Mouse (Mus musculus) frontal cortex, postnatal 36 days (tissue): ENCODE data around the gene Gm17409.
A peak's percentile ranks its signal among the peaks of the same experiment; 100 is the strongest.

Source experiments
- DNase-seq, 2 experiments: peaks; one replicate each; pipeline ENCODE4 v3.0.0; 2022; ENCODE audit warnings: low spot score in 2 of 2

Gm17409 gene

DNA sequence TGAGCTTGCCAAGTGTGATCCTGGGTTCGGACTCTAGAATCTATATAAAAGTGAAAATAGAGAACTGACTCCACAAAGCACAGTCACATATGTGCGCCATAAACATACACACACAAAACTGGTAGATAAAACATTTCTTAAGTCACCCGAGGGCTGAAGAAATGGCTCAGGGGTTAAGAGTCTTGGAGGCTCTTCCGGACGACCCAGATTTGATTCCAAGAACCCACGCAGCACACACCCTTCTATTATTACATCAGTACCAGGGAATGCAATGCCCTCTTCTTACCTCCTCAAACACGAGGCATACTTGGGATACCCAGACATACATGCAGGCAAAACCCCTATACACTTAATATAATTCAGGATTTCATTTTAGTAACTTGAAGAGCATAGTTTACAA, at the start of gene Gm17409:
Gene Gm17409 (plus strand): TSS at position 301 of the 400 bp plus-strand sequence.
- DNase-seq: no peak

DNA sequence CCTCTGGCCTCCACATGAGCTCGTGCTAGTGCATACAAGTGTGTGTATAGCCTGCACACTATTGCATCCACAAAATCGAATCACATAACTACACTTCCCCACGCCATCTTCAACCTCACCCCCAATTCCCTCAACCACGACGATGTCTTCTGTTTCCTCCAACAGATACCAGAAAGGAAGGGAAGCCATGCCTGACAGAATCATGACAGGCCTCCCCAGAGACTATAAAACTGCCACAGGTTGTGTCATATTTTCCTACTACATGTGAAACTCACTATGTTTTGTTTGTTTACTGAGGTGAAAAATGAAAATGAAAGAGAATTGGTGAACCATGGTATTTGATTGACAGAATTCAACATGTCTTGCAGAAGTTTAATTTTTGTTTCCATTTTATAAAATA, 46.6 kb upstream of the Gm17409 start:
- no peak for DNase-seq

GRCm38 (mm10) chr2:58425436-58426004, 44.4 kb upstream of the Gm17409 start:
- DNase-seq: no peak

DNA sequence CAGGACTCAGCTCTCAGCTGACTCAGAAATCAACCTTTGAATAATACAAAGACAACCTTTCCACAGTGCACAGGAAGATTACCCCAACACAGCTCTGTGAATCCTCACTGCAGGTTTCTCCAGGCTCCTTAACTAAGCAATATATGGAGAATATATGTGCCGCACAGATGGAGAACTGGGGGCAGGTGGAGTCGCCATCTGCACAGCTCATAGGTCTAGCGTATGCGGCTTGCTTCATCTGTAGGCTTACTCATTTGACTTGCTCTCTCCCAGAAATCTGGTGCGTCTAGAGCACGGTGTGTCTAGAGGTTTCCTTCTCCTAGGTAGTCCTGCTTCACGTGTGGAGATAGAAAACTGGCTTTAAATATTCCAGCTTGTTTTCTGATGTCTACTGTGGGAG, 37.7 kb upstream of the Gm17409 start:
- peak; percentile 63 to 92 for DNase-seq

DNA sequence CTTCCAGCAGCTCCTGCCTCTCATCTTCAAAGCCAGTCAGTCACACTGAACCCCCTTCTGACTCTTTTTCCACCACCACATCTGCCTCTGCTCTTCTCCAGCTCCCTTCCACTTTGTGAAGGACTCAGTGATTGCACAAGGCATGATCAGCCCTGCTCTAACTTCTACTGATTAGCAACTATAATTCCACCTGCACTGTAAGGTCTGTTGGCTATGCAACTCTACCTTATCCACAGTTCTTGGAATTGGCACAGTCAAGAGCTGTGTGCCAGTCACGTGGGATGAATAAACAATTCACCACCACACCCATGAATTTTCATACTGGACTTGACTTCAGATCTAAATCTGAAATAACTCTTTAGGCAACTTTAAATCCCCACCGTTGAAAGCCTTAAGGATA, 36.6 kb upstream of the Gm17409 start:
- DNase-seq: no peak

DNA sequence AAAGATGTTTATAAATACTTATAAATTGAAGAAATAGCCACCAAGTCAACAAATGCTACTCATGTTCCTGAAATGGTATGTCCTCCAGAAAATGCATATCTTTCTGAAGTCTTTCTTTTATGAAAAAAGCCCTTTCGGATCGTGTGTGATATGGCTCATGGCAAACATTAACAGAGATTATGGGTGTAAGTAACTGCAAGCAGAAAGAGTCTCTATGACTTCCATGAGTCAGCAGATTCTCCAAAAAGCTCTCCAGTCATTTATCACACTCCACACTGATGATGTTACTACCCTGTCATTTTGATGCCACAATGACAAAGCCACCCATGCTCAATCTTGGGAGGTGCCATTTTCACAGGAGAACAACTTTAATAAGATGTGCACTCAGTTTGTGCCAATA, 35.5 kb upstream of the Gm17409 start:
- DNase-seq: no peak

DNA sequence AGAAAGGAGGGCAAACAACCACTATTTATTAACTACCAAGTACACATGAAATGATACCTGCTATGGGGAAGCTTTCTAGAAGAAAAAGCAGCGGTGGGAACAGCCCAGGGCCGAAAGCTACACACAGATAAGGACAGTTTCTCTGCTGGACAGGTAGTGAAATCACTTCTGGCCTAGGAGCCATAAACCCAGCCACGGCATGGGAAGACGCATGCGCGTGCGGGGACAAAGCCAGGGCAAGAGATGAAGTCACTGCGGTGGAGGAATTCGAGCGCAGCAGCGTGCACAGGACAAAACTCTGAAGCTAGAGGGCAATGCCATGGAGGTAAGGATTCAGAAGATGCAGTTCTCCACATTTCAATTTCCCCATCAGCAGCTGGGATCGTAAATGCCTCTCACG, 34.4 kb upstream of the Gm17409 start:
- no peak for DNase-seq

- DNase-seq: no peak
These were observed 33.0 kb upstream of the Gm17409 start for GRCm38 (mm10) chr2:58436911-58437310.

DNA sequence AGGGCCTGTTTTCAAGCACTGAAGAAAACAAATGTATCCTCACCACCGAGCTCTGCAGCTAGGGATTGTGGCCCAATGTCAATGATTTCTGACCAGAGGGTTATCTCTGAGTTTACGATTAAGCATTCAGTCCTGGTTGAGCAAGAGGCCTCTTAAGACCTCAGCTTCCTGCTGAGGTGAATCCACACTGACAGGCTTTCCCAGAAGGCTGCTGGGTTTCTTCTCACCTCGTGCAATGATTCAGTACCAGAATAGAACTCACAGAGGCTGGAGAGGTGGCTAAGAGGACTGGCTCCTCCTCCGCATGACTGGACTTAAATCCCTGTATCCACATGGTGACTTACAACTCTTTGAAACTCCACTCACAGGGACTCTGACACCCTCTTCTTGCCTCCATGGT, 26.8 kb upstream of the Gm17409 start:
- DNase-seq: no peak

- DNase-seq: no peak
These were observed 22.9 kb upstream of the Gm17409 start for GRCm38 (mm10) chr2:58447001-58447400.

GRCm38 (mm10) chr2:58454095-58454865, 15.6 kb upstream of the Gm17409 start:
- no peak for DNase-seq

- no peak for DNase-seq
These were observed 13.0 kb upstream of the Gm17409 start for GRCm38 (mm10) chr2:58456843-58457487.

GRCm38 (mm10) chr2:58457488-58457865, 12.4 kb upstream of the Gm17409 start:
- DNase-seq: no peak

DNA sequence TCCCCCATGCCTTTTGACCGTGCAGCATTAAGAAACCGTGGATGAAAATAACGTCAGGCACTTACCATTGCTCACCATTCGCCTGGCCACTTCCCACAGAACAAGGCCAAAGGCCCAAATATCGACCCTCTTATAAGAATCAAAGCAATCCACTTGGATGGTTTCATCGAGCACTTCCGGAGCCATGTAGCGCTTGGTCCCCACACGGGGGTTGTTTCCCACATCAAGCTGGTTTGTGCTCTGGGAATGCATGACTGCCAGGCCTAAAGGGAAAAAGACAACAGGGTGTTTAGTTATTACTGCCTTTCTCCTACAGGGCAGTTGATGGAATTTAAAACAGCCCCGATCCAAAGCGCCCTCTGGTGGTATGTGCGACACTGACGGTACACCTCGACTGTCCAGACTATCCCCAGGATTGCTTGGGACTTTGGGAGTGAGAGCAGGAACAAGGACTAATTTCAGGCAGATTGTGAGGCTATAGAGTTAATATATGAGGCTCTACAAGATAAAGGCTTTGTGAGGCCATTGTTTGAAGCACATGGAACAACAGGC, 11.0 kb upstream of the Gm17409 start:
- peak; percentile 63 to 69 for DNase-seq

- DNase-seq: no peak
These were observed 374 bp downstream of the Gm17409 start for GRCm38 (mm10) chr2:58470290-58470689.

DNA sequence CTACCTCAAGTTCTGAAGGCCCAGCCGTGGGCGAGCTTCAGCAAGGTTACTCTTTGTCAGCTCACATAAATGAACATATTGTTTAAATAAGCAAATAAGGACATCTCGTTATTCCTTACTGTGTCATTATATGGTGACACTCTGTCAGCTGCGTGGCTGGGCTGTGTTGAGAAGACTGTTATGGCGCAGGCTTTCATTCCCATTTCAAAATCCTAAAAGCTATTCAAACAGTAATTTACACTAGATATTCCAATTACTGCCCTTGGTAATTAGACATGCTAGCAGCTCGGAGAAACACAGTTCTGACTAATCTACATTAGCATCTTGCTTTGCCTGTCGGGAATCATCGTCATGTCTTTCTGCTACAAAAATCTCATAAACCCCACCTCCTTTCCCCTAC, 5.7 kb downstream of the Gm17409 start:
- no peak for DNase-seq

DNA sequence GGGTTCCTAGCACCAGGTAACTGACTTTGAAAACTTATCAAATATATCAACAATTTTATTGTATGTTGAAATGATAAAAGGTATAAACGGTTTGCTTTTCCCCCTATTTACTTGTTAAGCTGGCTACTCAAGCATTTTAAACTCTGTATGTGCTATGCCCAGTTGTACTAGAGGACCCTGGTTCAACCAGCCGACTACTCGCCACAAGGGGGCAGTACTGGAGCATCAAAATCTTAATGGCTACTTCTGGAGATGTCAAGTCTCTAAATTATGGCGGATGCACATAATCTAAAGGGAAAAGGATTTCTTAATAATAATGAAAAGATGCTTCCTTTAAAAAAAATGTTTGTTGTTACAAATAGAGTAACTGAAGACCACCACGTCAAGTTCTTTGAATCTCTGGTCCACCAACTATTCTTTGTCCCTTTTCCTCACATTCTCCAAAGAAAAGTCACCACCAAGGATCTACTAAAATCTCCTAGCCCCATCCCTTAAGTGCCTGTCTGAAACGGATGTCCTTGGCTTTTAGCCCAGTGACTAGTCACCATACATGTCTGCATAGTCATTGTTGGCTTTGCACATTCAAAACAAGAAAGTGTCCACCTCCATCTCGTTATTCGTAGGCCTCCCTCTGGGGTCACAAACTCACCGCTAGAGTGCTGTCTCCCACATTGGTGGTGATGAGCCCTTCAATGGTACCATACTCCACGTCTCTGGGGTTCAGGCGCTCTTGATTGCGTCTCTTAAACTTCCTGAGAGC, 7.2 kb downstream of the Gm17409 start:
- peak; percentile 79 to 92 for DNase-seq

GRCm38 (mm10) chr2:58478144-58478543, 8.2 kb downstream of the Gm17409 start:
- no peak for DNase-seq

DNA sequence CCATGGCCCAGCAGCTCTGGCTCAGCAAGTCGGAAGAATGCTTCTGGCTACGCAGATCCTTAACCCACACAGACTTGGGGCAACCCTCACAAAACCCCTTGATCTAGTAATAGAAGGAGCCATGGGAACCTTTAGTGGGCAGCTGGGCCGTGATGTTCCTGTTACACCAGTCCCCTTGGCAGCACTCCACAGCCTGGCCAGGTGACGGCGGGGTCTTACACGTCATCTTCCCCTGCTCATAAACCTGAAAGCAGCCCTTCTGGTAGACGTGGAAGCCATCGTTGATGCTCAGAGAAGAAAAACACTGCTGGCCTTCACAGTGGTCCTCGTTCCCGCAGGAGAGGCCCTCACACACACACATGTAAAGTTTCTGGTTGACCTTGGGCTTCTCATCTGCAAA, 9.6 kb downstream of the Gm17409 start:
- no peak for DNase-seq

- DNase-seq: no peak
These were observed 10.8 kb downstream of the Gm17409 start for GRCm38 (mm10) chr2:58480764-58481163.

DNA sequence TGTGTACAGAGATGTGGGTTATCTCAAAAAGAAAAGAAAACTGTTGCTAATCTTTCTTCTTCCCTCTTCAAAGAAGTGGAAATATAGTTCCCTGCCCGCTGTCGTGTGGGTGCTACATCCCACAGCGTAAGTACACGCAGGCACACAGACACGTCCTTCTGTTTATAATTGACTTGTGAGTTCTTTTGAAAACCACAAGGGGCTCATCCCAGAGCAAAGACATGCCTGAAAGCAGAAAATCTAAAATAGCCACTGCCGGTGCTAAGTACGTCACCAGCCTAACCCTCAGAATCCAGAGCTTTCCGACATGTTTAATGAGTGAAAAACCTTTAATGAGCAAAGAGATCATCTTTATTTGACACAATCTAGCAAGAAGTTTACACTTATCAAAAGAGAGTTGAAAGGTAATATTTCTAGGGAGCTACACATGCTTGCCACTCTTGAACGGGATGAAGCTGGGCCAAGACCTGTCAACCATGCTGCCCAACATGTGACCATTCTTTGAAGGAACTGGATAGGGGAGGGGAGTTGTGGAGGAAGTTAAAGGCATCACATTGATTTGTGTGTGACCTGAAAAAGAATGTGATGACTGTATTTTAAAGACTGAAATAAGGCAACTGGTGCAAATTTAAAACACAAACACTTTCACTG, 11.7 kb downstream of the Gm17409 start:
- no peak for DNase-seq
